Mouse (Mus musculus): ENCODE data around the gene Src. TPM values are rescaled to one million over a fixed set of nuclear protein-coding genes. Genes with fewer than 3 reads are reported as not detected.

The Src gene
- polyA plus RNA-seq, 1 experiment from 2014 or later: 16.4 TPM

GRCm38 (mm10) chr2:157514353-157514752 is 96.1 kb downstream of the Src start:
- Histone ChIP-seq H3K4me1 (ENCODE audit: insufficient read depth, low read depth, low read length) (no peaks in the 10 kb centered on the region), H3K4me2 (replicated peaks; ENCODE audit: low read depth, low read length) (no peak overlapping the region), H3K4me3 (ENCODE audit: low read depth, low read length) (no peak overlapping the region), H3K9me3 (ENCODE audit: low read length) (no peaks in the 10 kb centered on the region), H3K9ac (replicated peaks; ENCODE audit: low read depth) (no peak overlapping the region), H3K27ac (ENCODE audit: low read length) (no peak overlapping the region), H3K36me3 (ENCODE audit: insufficient read depth, low read length) (no peaks in the 10 kb centered on the region), H3K27me3 (replicated peaks; ENCODE audit: insufficient read depth, low read length) (no peaks in the 10 kb centered on the region)
- TF ChIP-seq CTCF (IDR thresholded peaks at IDR 0.05) (no peak), EP300 (IDR thresholded peaks at IDR 0.05) (no peak)
- no peak for DNase-seq (ENCODE audit: low spot score)
- WGBS: 16% methylated on average over 4 of the region's 4 CpGs
- ATAC-seq: no peak

DNA sequence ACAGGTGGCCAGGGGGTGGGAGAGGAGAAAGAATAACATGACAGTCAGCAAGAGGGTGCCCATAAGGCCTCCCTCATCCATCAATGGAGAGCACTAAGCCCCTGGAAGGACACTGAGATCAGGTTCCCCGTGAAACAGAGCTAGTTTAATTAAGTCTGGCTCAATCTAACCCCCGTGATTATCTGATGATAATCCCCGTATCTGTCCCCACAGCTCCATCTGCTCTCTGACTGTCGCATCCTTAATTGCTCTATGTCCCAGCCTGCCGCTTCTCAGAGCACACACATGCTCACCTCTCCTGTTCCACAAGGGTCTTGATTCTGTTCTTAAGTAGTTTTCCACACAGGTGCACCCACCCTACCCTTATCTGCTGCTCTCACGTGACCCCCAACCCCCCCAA is 99.3 kb downstream of the Src start:
- no peak overlapping the region for H3K4me2 ChIP-seq (replicated peaks; ENCODE audit: low read depth, low read length)
- H3K27ac ChIP-seq (ENCODE audit: low read length): no peak overlapping the region
- 49% methylated on average over 6 of the region's 6 CpGs for WGBS
- H3K4me1 ChIP-seq (ENCODE audit: insufficient read depth, low read depth, low read length): no peaks in the 10 kb centered on the region
- H3K4me3 ChIP-seq (ENCODE audit: low read depth, low read length): no peak overlapping the region
- H3K9ac ChIP-seq (replicated peaks; ENCODE audit: low read depth): no peak overlapping the region
- no peaks in the 10 kb centered on the region for H3K27me3 ChIP-seq (replicated peaks; ENCODE audit: insufficient read depth, low read length)
- H3K9me3 ChIP-seq (ENCODE audit: low read length): no peaks in the 10 kb centered on the region
- H3K36me3 ChIP-seq (ENCODE audit: insufficient read depth, low read length): no peaks in the 10 kb centered on the region
- DNase-seq (ENCODE audit: low spot score) (no peak), ATAC-seq (no peak)
- TF ChIP-seq EP300 (IDR thresholded peaks at IDR 0.05) (no peak), CTCF (IDR thresholded peaks at IDR 0.05) (no peak)

DNA sequence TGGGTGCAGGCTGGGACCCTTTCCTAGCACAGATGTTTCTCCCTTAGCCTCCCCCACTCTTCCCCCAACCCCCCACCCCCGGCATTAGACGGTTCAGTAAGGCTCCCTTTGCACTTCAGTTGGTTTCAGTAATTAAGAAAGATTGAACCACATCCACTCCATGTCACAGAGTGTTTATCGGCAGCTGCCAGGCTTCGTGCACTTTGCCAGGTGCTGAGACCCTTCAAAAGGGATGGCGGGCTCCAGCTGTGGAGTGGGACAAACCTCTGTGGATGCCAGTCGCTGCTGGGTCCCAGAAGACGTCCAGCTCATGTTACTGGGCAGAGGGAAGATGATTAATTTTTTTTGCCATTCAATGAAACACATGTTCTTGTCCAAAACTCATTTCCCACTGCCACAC is 100.2 kb downstream of the Src start:
- H3K27me3 ChIP-seq (replicated peaks; ENCODE audit: insufficient read depth, low read length): no peaks in the 10 kb centered on the region
- no peaks in the 10 kb centered on the region for H3K4me1 ChIP-seq (ENCODE audit: insufficient read depth, low read depth, low read length)
- no peak overlapping the region for H3K4me3 ChIP-seq (ENCODE audit: low read depth, low read length)
- no peak overlapping the region for H3K9ac ChIP-seq (replicated peaks; ENCODE audit: low read depth)
- no peak for TF ChIP-seq CTCF (IDR thresholded peaks at IDR 0.05)
- no peak for TF ChIP-seq EP300 (IDR thresholded peaks at IDR 0.05)
- no peaks in the 10 kb centered on the region for H3K36me3 ChIP-seq (ENCODE audit: insufficient read depth, low read length)
- no peak for DNase-seq (ENCODE audit: low spot score)
- ATAC-seq: no peak
- no peaks in the 10 kb centered on the region for H3K9me3 ChIP-seq (ENCODE audit: low read length)
- no peak overlapping the region for H3K27ac ChIP-seq (ENCODE audit: low read length)
- no peak overlapping the region for H3K4me2 ChIP-seq (replicated peaks; ENCODE audit: low read depth, low read length)
- 31% methylated on average over 7 of the region's 7 CpGs for WGBS

DNA sequence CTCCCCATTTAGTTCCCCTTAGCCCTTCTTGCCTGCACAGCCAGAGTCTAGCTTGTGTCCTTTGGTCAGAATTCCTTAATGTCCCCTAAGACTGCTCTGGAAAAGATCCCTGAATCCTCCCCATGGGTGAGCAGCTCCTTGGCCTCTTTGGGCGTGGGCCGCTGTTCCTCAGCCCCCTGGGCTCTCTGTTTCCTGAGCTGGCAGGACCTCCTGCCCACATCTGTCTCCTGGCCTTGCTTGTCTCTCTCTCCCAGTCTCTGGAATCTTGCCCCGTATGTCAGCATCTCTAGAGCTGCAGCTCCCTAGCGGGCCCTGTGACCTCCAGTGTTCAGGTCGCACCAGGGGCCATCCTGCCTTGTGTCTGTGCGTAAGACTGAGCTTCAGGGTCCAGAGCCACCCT is 101.2 kb downstream of the Src start:
- no peaks in the 10 kb centered on the region for H3K9me3 ChIP-seq (ENCODE audit: low read length)
- no peaks in the 10 kb centered on the region for H3K4me1 ChIP-seq (ENCODE audit: insufficient read depth, low read depth, low read length)
- ATAC-seq (no peak), DNase-seq (ENCODE audit: low spot score) (no peak)
- no peak overlapping the region for H3K4me2 ChIP-seq (replicated peaks; ENCODE audit: low read depth, low read length)
- no peaks in the 10 kb centered on the region for H3K27me3 ChIP-seq (replicated peaks; ENCODE audit: insufficient read depth, low read length)
- no peak overlapping the region for H3K4me3 ChIP-seq (ENCODE audit: low read depth, low read length)
- H3K9ac ChIP-seq (replicated peaks; ENCODE audit: low read depth): no peak overlapping the region
- no peaks in the 10 kb centered on the region for H3K36me3 ChIP-seq (ENCODE audit: insufficient read depth, low read length)
- WGBS: 64% methylated on average over 6 of the region's 6 CpGs
- TF ChIP-seq EP300 (IDR thresholded peaks at IDR 0.05) (no peak), CTCF (IDR thresholded peaks at IDR 0.05) (no peak)
- no peak overlapping the region for H3K27ac ChIP-seq (ENCODE audit: low read length)

DNA sequence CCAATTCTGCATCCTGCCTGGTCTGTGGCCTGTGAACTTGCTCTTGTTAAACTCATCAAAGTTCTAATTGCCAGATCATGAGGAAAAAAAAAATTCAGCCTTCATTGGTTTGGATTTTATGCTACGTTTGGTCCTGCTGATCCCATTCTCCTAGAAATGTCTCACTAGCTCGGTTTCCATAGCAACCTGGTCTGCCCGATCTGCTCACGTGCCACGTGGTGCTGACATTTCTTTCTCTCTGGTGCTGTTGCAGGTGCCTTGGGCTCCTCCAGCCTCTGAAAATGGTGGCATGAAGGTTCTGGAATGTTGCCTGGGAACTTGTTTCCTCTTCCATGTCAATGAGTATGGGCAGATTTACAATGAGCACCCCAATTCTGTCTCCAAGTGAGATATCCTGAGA is 102.3 kb downstream of the Src start:
- DNase-seq (ENCODE audit: low spot score) (no peak), ATAC-seq (no peak)
- no peaks in the 10 kb centered on the region for H3K9me3 ChIP-seq (ENCODE audit: low read length)
- H3K9ac ChIP-seq (replicated peaks; ENCODE audit: low read depth): no peak overlapping the region
- no peak overlapping the region for H3K27ac ChIP-seq (ENCODE audit: low read length)
- no peak for TF ChIP-seq CTCF (IDR thresholded peaks at IDR 0.05)
- TF ChIP-seq EP300 (IDR thresholded peaks at IDR 0.05): no peak
- 19% methylated on average over 5 of the region's 5 CpGs for WGBS
- H3K27me3 ChIP-seq (replicated peaks; ENCODE audit: insufficient read depth, low read length): no peaks in the 10 kb centered on the region
- no peak overlapping the region for H3K4me3 ChIP-seq (ENCODE audit: low read depth, low read length)
- no peak overlapping the region for H3K4me2 ChIP-seq (replicated peaks; ENCODE audit: low read depth, low read length)
- H3K4me1 ChIP-seq (ENCODE audit: insufficient read depth, low read depth, low read length): no peaks in the 10 kb centered on the region
- no peaks in the 10 kb centered on the region for H3K36me3 ChIP-seq (ENCODE audit: insufficient read depth, low read length)

Other genes starting within 250 kb of the Src start
- gene Rbl1, start 213.9 kb upstream of the Src start, polyA plus RNA-seq (2015; fragmentation: Nextera tagmentation; extraction: Ambion mirVana): 5.7 and 7.5 TPM in 2 replicates
- gene Rpn2, start 139.4 kb upstream of the Src start, polyA plus RNA-seq (2015; fragmentation: Nextera tagmentation; extraction: Ambion mirVana): 163 and 168 TPM in 2 replicates
- gene Mroh8, start 138.9 kb upstream of the Src start, polyA plus RNA-seq (2015; fragmentation: Nextera tagmentation; extraction: Ambion mirVana): 0.23 and 0.25 TPM in 2 replicates
- 0.70 and 0.79 TPM in 2 replicates for gene Ghrh, start 70.9 kb upstream of the Src start, polyA plus RNA-seq (2015; fragmentation: Nextera tagmentation; extraction: Ambion mirVana)
- gene Manbal, start 50.9 kb upstream of the Src start, polyA plus RNA-seq (2015; fragmentation: Nextera tagmentation; extraction: Ambion mirVana): 95.7 and 100 TPM in 2 replicates
- 101 and 151 TPM in 2 replicates for gene Nnat, start 141.6 kb downstream of the Src start, polyA plus RNA-seq (2015; fragmentation: Nextera tagmentation; extraction: Ambion mirVana)
- 59.0 and 68.8 TPM in 2 replicates for gene Blcap, start 152.8 kb downstream of the Src start, polyA plus RNA-seq (2015; fragmentation: Nextera tagmentation; extraction: Ambion mirVana)